Mouse (Mus musculus) ES-Bruce4 (cell line): ENCODE results near the gene Psmd9.

Source experiments
- CTCF ChIP-seq: IDR thresholded peaks from one replicate; pipeline ENCODE4 v1.8.1; 2011; ENCODE audit warnings: low read depth, low read length
- EP300 ChIP-seq: IDR thresholded peaks from 2 replicates; pipeline ENCODE4 v1.6.1; 2011; ENCODE audit warnings: low read depth, low read length; ENCODE audit not compliant: insufficient read depth
- POLR2A ChIP-seq: IDR thresholded peaks from one replicate; pipeline ENCODE4 v1.8.1; 2011; ENCODE audit warnings: low read length; ENCODE audit not compliant: insufficient read depth

DNA sequence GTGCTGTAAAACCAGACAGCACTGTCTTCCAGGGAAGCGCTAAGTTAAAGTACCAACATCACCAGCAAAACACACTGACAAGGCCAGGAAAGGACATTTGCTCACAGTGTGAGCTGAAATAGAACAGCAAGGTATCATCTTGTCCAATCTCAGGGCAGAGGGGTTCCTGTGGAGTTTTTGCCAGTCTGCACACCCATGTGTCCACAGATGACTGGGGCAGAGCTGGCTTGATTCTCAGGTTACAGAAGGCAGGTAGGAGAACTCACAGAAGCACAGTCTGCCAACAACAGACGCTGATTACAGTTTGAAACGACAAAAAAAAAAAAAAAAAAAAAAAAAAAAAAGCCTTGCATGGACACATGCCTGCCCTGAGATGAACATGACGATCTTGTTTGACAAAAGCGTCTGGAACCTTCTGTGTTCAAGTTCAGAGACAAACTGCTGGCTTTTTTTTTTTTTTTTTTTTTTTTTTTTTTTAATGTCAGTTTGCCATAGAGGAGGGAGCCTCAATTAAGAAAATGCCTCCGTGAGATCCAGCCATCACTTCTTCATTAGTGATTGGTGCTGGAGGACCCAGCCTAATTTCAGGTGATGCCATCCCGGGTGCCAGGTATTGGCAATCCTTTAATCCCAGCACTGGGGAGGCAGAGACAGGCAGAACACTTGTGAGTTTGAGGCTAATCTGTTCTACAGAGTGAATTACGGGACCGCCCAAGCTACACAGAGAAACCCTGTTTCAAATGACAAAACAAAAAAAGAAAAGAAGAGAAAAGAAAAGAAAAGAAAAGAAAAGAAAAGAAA, 112.3 kb downstream of the Psmd9 start:
- TF ChIP-seq POLR2A, result no peak
- no peak for TF ChIP-seq CTCF
- TF ChIP-seq EP300, result no peak
